Mouse (Mus musculus): Measurements from ENCODE around the gene St5.

- TF ChIP-seq POLR2A (IDR thresholded peaks at IDR 0.05; ENCODE audit: insufficient read depth, low read length) (no peak), CTCF (IDR thresholded peaks at IDR 0.05; ENCODE audit: low read depth, low read length) (no peak), EP300 (IDR thresholded peaks at IDR 0.05; ENCODE audit: insufficient read depth, low read depth, low read length) (no peak)
Observed at GRCm38 (mm10) chr7:109519936-109520335, 183.5 kb downstream of the St5 start.

Data from ES-Bruce4 (cell line).